Mouse (Mus musculus) embryo, embryonic 10.5 days (tissue): ENCODE measurements around the gene Tubb2b.

Source experiments
- DNase-seq: peaks from one replicate; pipeline ENCODE4 v3.0.0-alpha.2; 2015; ENCODE audit warnings: low spot score

Tubb2b gene

GRCm38 (mm10) chr13:34130226-34130731 lies at the start of gene Tubb2b:
TSS of gene Tubb2b (minus strand) at chr13:34130466.
- DNase-seq = peak; percentile 98

GRCm38 (mm10) chr13:34174025-34174424 lies 43.8 kb upstream of the Tubb2b start:
- no peak for DNase-seq

- DNase-seq = no peak
Measured at GRCm38 (mm10) chr13:34163304-34163975, 33.2 kb upstream of the Tubb2b start.

- DNase-seq = peak; percentile 95
Measured at GRCm38 (mm10) chr13:34162491-34163303, 32.4 kb upstream of the Tubb2b start, which contains the start of gene Psmg4. TSS of gene Psmg4 (plus strand) at chr13:34162964.

- no peak for DNase-seq
Measured at GRCm38 (mm10) chr13:34159926-34160325, 29.7 kb upstream of the Tubb2b start.

GRCm38 (mm10) chr13:34157596-34158157 lies 27.4 kb upstream of the Tubb2b start:
- DNase-seq = no peak

GRCm38 (mm10) chr13:34156840-34157185 lies 26.5 kb upstream of the Tubb2b start:
- DNase-seq = no peak

- DNase-seq = no peak
Measured at GRCm38 (mm10) chr13:34156133-34156839, 26.0 kb upstream of the Tubb2b start.

GRCm38 (mm10) chr13:34154931-34155272 lies 24.6 kb upstream of the Tubb2b start:
- peak; percentile 82 for DNase-seq

- peak; percentile 83 for DNase-seq
Measured at GRCm38 (mm10) chr13:34154217-34154930, 24.1 kb upstream of the Tubb2b start.

GRCm38 (mm10) chr13:34153254-34154011 lies 23.2 kb upstream of the Tubb2b start:
- no peak for DNase-seq

GRCm38 (mm10) chr13:34152695-34153094 lies 22.4 kb upstream of the Tubb2b start:
- no peak for DNase-seq

- no peak for DNase-seq
Measured at GRCm38 (mm10) chr13:34151425-34151824, 21.2 kb upstream of the Tubb2b start.

- peak; percentile 73 for DNase-seq
Measured at GRCm38 (mm10) chr13:34150271-34151027, 20.2 kb upstream of the Tubb2b start.

GRCm38 (mm10) chr13:34149463-34150176 lies 19.4 kb upstream of the Tubb2b start:
- DNase-seq = peak; percentile 45

GRCm38 (mm10) chr13:34148767-34149392 lies 18.6 kb upstream of the Tubb2b start:
- peak; percentile 89 for DNase-seq

- DNase-seq = peak; percentile 9
Measured at GRCm38 (mm10) chr13:34148181-34148580, 17.9 kb upstream of the Tubb2b start.

- peak; percentile 16 for DNase-seq
Measured at GRCm38 (mm10) chr13:34146916-34147315, 16.6 kb upstream of the Tubb2b start.

- peak; percentile 16 for DNase-seq
Measured at GRCm38 (mm10) chr13:34143389-34143788, 13.1 kb upstream of the Tubb2b start.
